Mouse (Mus musculus): ENCODE measurements at regions not wholly inside any gene's neighbourhood (a gene's known extent, or its start where the extent isn't known, plus 50 kb on each side); places are given as distances from the start of the nearest gene placed in this dataset.

DNA sequence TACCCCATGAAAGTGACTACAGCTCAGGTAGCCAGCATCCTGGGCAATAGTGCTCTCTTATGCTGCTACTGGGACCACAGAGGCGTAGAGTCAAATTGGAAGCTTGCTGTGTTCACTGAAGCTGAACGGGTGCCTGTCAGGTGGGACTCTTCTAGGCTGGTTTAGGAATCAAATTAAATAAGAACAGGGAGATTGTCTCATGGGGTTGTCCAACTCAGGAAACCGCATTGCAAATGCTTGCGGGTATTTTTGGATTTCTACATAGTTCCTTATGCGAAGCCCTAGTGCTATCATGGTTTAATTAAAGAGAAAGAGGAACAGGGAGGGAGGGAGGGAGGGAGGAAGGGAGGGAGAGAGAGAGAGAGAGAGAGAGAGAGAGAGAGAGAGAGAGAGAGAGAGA is 120.5 kb upstream of the Six2 start:
- no peaks in the 10 kb centered on the region for H3K9me3 ChIP-seq
- H3K4me3 ChIP-seq (replicated peaks) = no peak overlapping the region
- no peak overlapping the region for H3K9ac ChIP-seq
- no peak overlapping the region for H3K4me2 ChIP-seq
- no peak overlapping the region for H3K27ac ChIP-seq
- WGBS = 61% methylated on average over 5 of the region's 5 CpGs
- ATAC-seq (ENCODE audit: low FRiP score) = no peak
- no peaks in the 10 kb centered on the region for H3K36me3 ChIP-seq (replicated peaks)
- peaks cover 42% of the 10 kb centered on the region for H3K27me3 ChIP-seq
- no peaks in the 10 kb centered on the region for H3K4me1 ChIP-seq

DNA sequence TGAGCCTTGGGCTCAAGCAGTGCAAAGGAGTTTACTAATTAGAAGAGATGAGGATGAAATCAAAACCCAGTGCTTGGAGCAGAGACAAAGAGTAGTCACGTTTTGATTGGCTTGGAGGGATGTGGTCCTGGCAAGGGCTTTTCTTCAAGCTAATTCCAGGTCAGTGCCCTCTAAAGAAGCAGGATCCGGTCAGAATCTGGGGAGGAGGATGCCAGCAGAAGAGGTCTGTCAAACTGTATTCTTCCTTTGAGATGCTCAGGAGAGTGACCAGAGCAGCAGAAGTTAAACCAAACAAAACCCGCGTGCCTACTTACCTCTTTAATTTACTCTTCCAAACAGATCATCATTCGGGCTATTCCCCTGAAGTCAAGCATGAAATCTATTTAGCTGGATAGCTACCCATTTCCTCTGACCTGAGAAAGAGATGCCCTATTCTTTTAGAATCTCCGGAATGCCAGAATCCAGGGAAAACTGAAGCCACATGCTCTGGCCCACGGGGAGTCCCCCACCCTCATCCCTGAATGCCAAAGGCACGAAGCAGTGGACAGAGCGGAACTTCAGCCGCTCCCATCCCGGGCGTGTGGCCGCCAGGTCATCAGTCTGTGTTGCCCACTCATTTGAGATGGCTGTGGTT is 117.8 kb upstream of the Six2 start:
- no peak overlapping the region for H3K27ac ChIP-seq
- H3K4me1 ChIP-seq = 0 out of 2 replicates have a peak, but pooled peaks cover under 1% of the 10 kb centered on the region
- no peak overlapping the region for H3K4me3 ChIP-seq (replicated peaks)
- no peaks in the 10 kb centered on the region for H3K9me3 ChIP-seq
- H3K4me2 ChIP-seq = no peak overlapping the region
- H3K27me3 ChIP-seq = peaks cover 68% of the 10 kb centered on the region
- 16% methylated on average over 13 of the region's 13 CpGs for WGBS
- no peak overlapping the region for H3K9ac ChIP-seq
- no peak for ATAC-seq (ENCODE audit: low FRiP score)
- no peaks in the 10 kb centered on the region for H3K36me3 ChIP-seq (replicated peaks)

DNA sequence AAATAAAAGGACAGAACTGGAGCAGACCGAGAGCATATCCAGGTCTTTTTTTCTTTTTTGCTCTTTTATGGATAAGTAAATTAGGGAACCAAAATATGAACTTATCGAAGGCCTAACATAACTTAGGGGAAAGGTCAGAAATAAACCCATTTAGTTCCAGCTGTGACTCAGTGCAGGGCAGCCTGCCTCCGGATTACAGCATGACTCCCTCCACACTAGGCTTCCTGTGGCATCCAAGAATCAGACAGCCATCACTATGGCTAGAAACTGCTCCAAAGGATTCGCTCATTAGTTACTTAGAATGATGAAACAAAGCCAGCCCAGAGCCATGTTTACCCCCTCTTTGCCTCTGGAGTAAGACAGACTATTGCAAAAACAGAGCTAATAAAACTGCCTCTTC is 116.6 kb upstream of the Six2 start:
- Histone ChIP-seq H3K9me3 (no peaks in the 10 kb centered on the region), H3K27me3 (peaks cover 80% of the 10 kb centered on the region), H3K4me2 (no peak overlapping the region), H3K27ac (no peak overlapping the region), H3K4me3 (replicated peaks) (no peak overlapping the region), H3K36me3 (replicated peaks) (no peaks in the 10 kb centered on the region), H3K4me1 (peaks cover 13% of the 10 kb centered on the region), H3K9ac (no peak overlapping the region)
- no peak for ATAC-seq (ENCODE audit: low FRiP score)
- 52% methylated on average over 4 of the region's 4 CpGs for WGBS

DNA sequence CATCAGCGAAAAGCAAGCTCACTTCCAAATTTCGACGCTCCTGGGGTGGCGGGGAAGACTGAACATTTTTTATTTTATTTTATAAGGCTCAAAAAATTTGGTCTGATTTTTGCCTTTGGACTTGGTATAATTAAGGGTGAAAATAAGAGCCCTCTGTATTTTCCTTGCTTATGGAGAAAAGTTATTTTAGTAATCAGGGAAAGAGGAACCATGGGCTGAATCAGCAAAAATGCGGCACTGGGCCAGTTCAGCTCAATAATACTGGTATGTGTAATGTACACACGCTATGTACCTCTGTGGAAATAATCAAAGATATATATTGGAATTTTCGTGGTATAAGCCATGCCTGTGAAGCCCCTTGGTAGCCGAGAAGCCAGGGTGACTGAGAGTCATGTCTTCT is 113.7 kb upstream of the Six2 start:
- WGBS = 85% methylated on average over 8 of the region's 8 CpGs
- H3K27ac ChIP-seq = no peak overlapping the region

DNA sequence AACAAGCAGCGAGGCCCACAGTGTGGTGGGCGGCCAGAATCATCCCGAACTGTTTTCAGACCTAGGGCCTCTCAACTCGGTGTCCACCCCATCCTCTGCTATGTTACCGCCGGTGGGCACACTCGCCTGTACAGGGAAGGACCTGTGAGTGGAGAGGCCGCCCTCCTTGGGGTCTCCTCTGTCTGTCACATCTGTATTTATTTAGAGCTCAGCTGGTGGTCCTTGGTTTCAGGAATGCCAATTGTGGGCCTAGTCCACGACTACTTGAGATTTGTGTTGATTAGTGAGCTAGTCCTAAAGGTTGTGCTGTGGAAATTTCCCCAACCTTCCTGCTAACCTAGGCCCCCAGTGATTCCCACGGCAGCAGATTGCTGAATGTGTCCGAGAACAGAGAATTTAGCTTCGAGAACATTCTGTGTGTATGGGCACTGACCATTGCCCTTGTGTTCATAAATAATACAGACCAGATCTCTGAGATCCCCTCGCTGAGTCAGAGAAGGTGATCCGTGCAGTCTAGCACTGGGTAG is 113.1 kb upstream of the Six2 start:
- WGBS = 30% methylated on average over 14 of the region's 14 CpGs
- Histone ChIP-seq H3K4me1 (peaks cover 21% of the 10 kb centered on the region), H3K4me3 (replicated peaks) (peak overlapping the region; percentile 43), H3K9ac (0 out of 2 replicates have a peak overlapping the region, but pooled peaks have one; percentile 38), H3K4me2 (peak overlapping the region; percentile 72), H3K36me3 (replicated peaks) (no peaks in the 10 kb centered on the region), H3K27me3 (peaks cover 86% of the 10 kb centered on the region), H3K27ac (peak overlapping the region; percentile 75), H3K9me3 (no peaks in the 10 kb centered on the region)
- no peak for ATAC-seq (ENCODE audit: low FRiP score)

More for the DNA sequence above, 113.7 kb upstream of the Six2 start:
- no peak for ATAC-seq (ENCODE audit: low FRiP score)
- H3K4me1 ChIP-seq = peaks cover 21% of the 10 kb centered on the region
- no peak overlapping the region for H3K4me3 ChIP-seq (replicated peaks)
- H3K36me3 ChIP-seq (replicated peaks) = no peaks in the 10 kb centered on the region
- no peaks in the 10 kb centered on the region for H3K9me3 ChIP-seq
- no peak overlapping the region for H3K9ac ChIP-seq
- H3K27me3 ChIP-seq = peaks cover 87% of the 10 kb centered on the region
- no peak overlapping the region for H3K4me2 ChIP-seq

DNA sequence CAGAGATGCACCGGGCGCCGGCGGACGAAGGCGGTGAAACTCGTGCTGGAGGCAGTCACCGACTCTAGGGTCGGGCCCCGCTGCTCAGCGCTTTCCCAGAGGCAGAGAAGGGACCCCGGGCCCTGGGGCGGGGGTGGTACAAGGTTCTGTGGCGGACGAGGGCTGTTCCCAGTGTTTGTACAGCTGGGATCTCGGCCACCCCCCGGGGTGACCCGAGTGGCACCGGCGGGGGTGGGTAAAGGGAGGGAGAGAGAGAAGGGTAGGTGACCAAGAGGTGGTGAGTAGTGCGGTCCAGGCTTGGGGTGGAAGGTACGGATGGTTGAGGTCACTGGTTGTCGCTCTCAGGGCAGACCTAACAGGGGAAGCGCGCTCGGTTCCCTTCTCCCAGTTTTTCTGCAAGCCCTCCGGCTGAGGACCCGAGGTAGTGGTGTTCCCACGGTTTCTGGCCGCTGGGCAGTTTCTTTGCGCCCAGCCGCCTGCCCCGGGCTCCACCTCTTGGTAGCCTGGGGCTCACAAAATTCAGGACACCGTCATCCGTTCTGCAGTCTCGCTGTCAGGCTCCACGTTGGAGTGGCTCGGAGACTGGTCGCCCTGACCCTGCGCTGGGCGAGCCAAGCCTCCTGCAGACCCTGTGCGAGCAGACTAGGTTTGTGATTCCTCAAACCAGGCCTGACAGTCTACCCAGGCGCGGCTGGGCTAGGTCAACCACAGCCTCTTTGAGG is 112.4 kb upstream of the Six2 start:
- no peaks in the 10 kb centered on the region for H3K9me3 ChIP-seq
- H3K9ac ChIP-seq = peak overlapping the region; percentile 38
- peak overlapping the region; percentile 72 for H3K4me2 ChIP-seq
- no peaks in the 10 kb centered on the region for H3K36me3 ChIP-seq (replicated peaks)
- peaks cover 85% of the 10 kb centered on the region for H3K27me3 ChIP-seq
- H3K4me1 ChIP-seq = peaks cover 21% of the 10 kb centered on the region
- WGBS = 1% methylated on average over 44 of the region's 44 CpGs
- H3K4me3 ChIP-seq (replicated peaks) = peak overlapping the region; percentile 43
- ATAC-seq (ENCODE audit: low FRiP score) = peak; percentile 57
- peak overlapping the region; percentile 75 for H3K27ac ChIP-seq

DNA sequence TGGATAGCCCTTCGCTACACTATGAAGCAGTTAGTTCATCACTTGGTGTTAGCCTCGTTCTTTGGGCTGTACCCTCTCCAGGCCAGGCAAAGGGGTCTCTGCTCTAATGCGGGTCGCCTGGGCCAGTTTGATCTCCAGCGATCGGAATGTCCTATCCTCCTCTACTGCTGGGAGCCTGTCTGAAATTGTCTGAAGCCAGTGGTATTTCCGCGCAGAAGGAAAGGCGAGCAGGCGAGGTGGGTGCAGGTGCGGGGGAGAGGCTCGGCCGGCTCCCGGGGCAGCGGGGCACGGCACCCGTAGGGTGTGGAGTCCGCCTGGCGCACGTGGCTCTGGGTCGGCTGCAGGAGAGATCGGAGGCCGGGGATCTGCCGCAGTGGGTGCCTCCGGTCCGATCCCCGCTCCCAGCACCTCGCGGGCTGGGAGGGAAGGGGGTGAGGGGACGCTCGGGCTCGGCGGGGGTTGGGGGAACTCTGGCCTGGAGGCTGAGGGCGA is 111.8 kb upstream of the Six2 start:
- Histone ChIP-seq H3K4me3 (replicated peaks) (peak overlapping the region; percentile 43), H3K27ac (peak overlapping the region; percentile 75), H3K9me3 (no peaks in the 10 kb centered on the region), H3K27me3 (peaks cover 81% of the 10 kb centered on the region), H3K36me3 (replicated peaks) (no peaks in the 10 kb centered on the region), H3K4me1 (peaks cover 21% of the 10 kb centered on the region), H3K4me2 (peak overlapping the region; percentile 72), H3K9ac (peak overlapping the region; percentile 38)
- under 1% methylated on average over 32 of the region's 34 CpGs for WGBS
- ATAC-seq (ENCODE audit: low FRiP score) = peak; percentile 53

DNA sequence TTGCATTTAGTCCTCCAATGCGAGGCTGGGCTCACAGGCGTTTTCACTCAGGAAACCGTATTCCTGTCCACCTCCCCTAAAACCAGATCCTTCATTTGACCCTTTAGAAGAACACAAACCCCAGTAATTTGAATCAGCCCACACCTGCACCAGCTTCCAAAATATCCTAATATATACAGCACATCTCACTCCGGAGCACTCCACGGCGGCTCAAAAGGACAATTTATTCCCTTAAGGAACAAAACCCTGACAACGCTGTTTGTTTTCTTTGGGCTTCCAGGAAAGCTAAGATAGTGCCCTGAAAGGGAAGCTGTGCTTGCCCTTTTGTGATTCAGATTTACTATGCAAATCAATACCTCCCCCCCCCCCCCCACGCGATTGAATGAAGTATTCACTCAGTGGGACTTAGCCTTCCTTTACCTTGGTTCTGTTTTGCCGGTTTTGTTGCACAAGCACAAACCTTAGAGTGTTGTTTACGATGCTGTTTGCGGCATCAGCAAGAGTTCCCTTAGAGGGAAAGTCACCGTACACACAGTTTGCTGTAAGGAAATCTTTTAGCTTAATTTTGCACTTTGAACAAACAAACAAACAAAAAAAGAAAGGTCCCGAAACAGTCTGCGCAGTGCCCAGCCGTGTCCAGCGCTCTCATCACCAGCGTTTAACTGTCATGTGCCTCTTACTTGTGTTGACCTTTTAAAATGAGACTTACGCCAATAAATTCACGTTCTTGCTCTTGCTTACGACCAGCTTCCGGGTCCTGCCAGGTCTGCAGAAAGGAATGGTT is 111.2 kb upstream of the Six2 start:
- Histone ChIP-seq H3K4me1 (peaks cover 21% of the 10 kb centered on the region), H3K27ac (peak overlapping the region; percentile 75; the same call in 1 of the 2 replicates), H3K4me3 (replicated peaks) (peak overlapping the region; percentile 43), H3K9me3 (no peaks in the 10 kb centered on the region), H3K27me3 (peaks cover 81% of the 10 kb centered on the region), H3K4me2 (peak overlapping the region; percentile 72), H3K36me3 (replicated peaks) (no peaks in the 10 kb centered on the region), H3K9ac (peak overlapping the region; percentile 38)
- no peak for ATAC-seq (ENCODE audit: low FRiP score)
- under 1% methylated on average over 22 of the region's 22 CpGs for WGBS

DNA sequence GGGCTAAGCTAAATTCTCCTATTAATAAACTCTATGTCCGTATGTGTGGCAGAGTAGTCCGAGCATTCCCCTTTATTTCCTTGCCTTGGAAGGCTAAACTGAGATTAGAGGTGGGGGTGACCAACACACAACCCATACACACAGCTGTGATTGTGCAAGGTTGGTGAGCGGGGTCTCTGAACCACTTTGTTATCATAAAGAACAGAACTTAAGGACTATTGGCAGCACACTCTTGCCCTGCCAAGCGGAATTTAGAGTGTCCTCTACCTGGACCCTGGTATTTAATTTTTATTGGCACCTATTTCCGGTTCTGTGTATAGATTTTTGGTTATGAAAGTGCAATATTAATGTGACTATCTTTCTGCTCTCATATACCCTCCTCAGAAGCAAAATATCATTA is 109.7 kb upstream of the Six2 start:
- H3K4me2 ChIP-seq = no peak overlapping the region
- ATAC-seq (ENCODE audit: low FRiP score) = no peak
- H3K4me1 ChIP-seq = peaks cover 21% of the 10 kb centered on the region
- 48% methylated on average over 5 of the region's 5 CpGs for WGBS
- no peaks in the 10 kb centered on the region for H3K9me3 ChIP-seq
- no peaks in the 10 kb centered on the region for H3K36me3 ChIP-seq (replicated peaks)
- peaks cover 80% of the 10 kb centered on the region for H3K27me3 ChIP-seq
- no peak overlapping the region for H3K27ac ChIP-seq
- no peak overlapping the region for H3K4me3 ChIP-seq (replicated peaks)
- no peak overlapping the region for H3K9ac ChIP-seq

DNA sequence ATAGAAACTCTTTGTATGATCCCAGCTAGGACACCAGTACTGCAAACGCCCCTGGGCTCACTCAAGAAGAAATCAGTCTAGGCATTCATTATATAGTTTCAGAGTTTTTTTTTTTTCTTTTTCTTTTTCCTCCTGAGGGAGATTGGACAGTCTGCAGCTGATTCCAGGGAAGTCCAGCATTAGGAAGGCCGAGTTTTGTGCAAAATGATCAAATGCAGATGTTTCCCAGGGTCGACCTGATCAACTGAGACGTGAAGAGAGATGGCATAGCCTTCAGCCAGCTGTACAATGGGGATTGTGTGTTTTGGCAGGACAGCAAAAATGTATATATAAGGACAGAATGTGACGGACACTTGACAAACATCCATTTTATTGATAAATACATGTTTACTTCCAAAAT is 107.7 kb upstream of the Six2 start:
- ATAC-seq (ENCODE audit: low FRiP score) = no peak
- Histone ChIP-seq H3K4me1 (peaks cover 20% of the 10 kb centered on the region), H3K4me2 (no peak overlapping the region), H3K4me3 (replicated peaks) (no peak overlapping the region), H3K27ac (no peak overlapping the region), H3K36me3 (replicated peaks) (no peaks in the 10 kb centered on the region), H3K9ac (no peak overlapping the region), H3K9me3 (no peaks in the 10 kb centered on the region), H3K27me3 (peaks cover 70% of the 10 kb centered on the region)
- WGBS = 57% methylated on average over 5 of the region's 5 CpGs

DNA sequence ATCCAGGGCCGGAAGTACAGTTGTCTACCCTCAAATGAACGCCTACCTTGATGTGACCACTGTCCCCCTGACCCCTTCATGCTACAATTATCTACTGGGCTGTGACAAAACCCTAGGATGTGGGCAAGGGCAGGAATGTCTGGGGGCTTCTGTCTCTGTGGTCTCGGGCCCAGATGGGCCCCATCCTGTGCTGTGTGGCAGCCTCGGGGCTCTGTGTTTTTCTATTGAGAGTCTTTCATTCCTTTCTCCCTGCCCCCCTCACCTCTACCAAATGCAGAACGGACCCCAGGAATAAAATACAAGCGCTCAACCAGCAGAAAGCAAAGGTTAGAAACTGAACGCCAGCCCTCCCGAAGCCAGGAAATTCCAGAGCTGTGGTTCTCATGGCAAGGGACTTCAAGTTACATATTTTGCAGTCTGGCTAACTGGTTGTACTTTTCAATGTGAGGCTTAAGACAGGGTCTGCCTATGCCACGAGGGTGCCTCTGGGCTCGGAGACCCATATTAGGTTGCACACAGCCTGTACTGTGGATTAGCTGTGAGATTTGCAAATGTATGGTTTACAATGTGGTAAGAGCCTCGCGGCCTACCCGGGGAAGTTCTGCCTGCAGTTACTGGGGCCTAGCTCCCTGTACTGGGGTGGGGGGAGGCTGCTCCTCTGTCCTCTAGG is 97.7 kb upstream of the Six2 start:
- H3K9me3 ChIP-seq = no peaks in the 10 kb centered on the region
- WGBS = 46% methylated on average over 13 of the region's 13 CpGs
- H3K27ac ChIP-seq = 0 out of 2 replicates have a peak overlapping the region, but pooled peaks have one; percentile 1
- H3K4me1 ChIP-seq = peaks cover 8% of the 10 kb centered on the region; the same call in 1 of the 2 replicates
- no peaks in the 10 kb centered on the region for H3K36me3 ChIP-seq (replicated peaks)
- peaks cover 9% of the 10 kb centered on the region; the same call in 1 of the 2 replicates for H3K27me3 ChIP-seq
- H3K4me3 ChIP-seq (replicated peaks) = no peak overlapping the region
- H3K9ac ChIP-seq = no peak overlapping the region
- ATAC-seq (ENCODE audit: low FRiP score) = no peak
- H3K4me2 ChIP-seq = no peak overlapping the region

All from forebrain, embryonic 12.5 days (tissue).